Mouse (Mus musculus): Measurements from ENCODE around the gene Atrn.

- no peak for TF ChIP-seq POLR2A (IDR thresholded peaks at IDR 0.05; ENCODE audit: extremely low read depth, insufficient read depth, low read length)
- TF ChIP-seq CTCF (IDR thresholded peaks at IDR 0.05; ENCODE audit: extremely low read depth, insufficient read depth, low read length) = no peak
Measured at GRCm38 (mm10) chr2:130898783-130899182, 7.5 kb upstream of the Atrn start.

All from cortical plate, adult 2 months (tissue).